Mouse (Mus musculus): ENCODE measurements around the gene Necab2.

Necab2 gene

GRCm38 (mm10) chr8:119459724-119460123, 13.2 kb downstream of the Necab2 start:
- DNase-seq, result no peak

- DNase-seq, result no peak
Measured at GRCm38 (mm10) chr8:119461356-119461755, 14.8 kb downstream of the Necab2 start.

GRCm38 (mm10) chr8:119463709-119464108, 17.2 kb downstream of the Necab2 start:
- no peak for DNase-seq

- no peak for DNase-seq
Measured at GRCm38 (mm10) chr8:119466105-119466504, 19.6 kb downstream of the Necab2 start.

- DNase-seq, result no peak
Measured at GRCm38 (mm10) chr8:119466794-119467193, 20.3 kb downstream of the Necab2 start.

- no peak for DNase-seq
Measured at GRCm38 (mm10) chr8:119468091-119468490, 21.6 kb downstream of the Necab2 start.

- no peak for DNase-seq
Measured at GRCm38 (mm10) chr8:119478684-119479083, 32.2 kb downstream of the Necab2 start.

- DNase-seq, result no peak
Measured at GRCm38 (mm10) chr8:119484145-119484896, 37.8 kb downstream of the Necab2 start.

GRCm38 (mm10) chr8:119487093-119487492, 40.6 kb downstream of the Necab2 start:
- DNase-seq, result no peak

- DNase-seq, result no peak
Measured at GRCm38 (mm10) chr8:119496848-119497247, 50.3 kb downstream of the Necab2 start.

- no peak for DNase-seq
Measured at GRCm38 (mm10) chr8:119499836-119500235, 53.3 kb downstream of the Necab2 start.

- DNase-seq, result no peak
Measured at GRCm38 (mm10) chr8:119501598-119501997, 55.1 kb downstream of the Necab2 start, which contains the start of gene Slc38a8. TSS of gene Slc38a8 (minus strand) at chr8:119501698.

- DNase-seq, result peak; percentile 24 to 34
Measured at GRCm38 (mm10) chr8:119502111-119502510, 55.6 kb downstream of the Necab2 start.

GRCm38 (mm10) chr8:119503191-119503767, 56.8 kb downstream of the Necab2 start:
- peak; percentile 36 to 45 for DNase-seq

GRCm38 (mm10) chr8:119505488-119505887, 59.0 kb downstream of the Necab2 start:
- no peak for DNase-seq

GRCm38 (mm10) chr8:119506106-119506505, 59.6 kb downstream of the Necab2 start:
- DNase-seq, result no peak

- DNase-seq, result no peak
Measured at GRCm38 (mm10) chr8:119510471-119510870, 64.0 kb downstream of the Necab2 start.

GRCm38 (mm10) chr8:119511722-119512121, 65.2 kb downstream of the Necab2 start:
- DNase-seq, result no peak

- DNase-seq, result peak; percentile 69 to 77
Measured at GRCm38 (mm10) chr8:119513405-119513804, 66.9 kb downstream of the Necab2 start.

- DNase-seq, result no peak
Measured at GRCm38 (mm10) chr8:119514940-119515339, 68.4 kb downstream of the Necab2 start.

GRCm38 (mm10) chr8:119515767-119516166, 69.2 kb downstream of the Necab2 start:
- no peak for DNase-seq

GRCm38 (mm10) chr8:119516674-119517073, 70.2 kb downstream of the Necab2 start:
- no peak for DNase-seq

GRCm38 (mm10) chr8:119520102-119520501, 73.6 kb downstream of the Necab2 start:
- DNase-seq, result no peak

Data from cerebellum, postnatal 36 days (tissue).